Mouse (Mus musculus) heart, adult 8-10 months (tissue): ENCODE results near the gene Cygb. TPM values are rescaled to one million over a fixed set of nuclear protein-coding genes. Genes with fewer than 3 reads are reported as not detected.
"Not testable (repeated sequence)": the region's sequence is repeated elsewhere in the genome, so short reads cannot be mapped to it uniquely, and the experiment has no call there.

ENCODE experiments used
- DNase-seq: peaks from one replicate; pipeline ENCODE4 v3.0.0; 2022; ENCODE audit warnings: low spot score
- total RNA-seq, 4 experiments: library from RNA; stranded (reverse); gene quantifications; 2 replicates each; pipeline ENCODE4 v1.2.4; 2022

Gene Cygb
- total RNA-seq, 4 experiments from 2014 or later = 40.6 to 64.1 (median 43.0) TPM

GRCm38 (mm10) chr11:116636607-116637006, 17.5 kb downstream of the Cygb start:
- not testable (repeated sequence) for DNase-seq

GRCm38 (mm10) chr11:116632962-116633361, 21.2 kb downstream of the Cygb start:
- DNase-seq = no peak

- no peak for DNase-seq
Measured at GRCm38 (mm10) chr11:116630171-116630965, 23.7 kb downstream of the Cygb start.

GRCm38 (mm10) chr11:116629472-116629871, 24.6 kb downstream of the Cygb start:
- no peak for DNase-seq

GRCm38 (mm10) chr11:116628712-116629111, 25.4 kb downstream of the Cygb start:
- peak; percentile 95 for DNase-seq

GRCm38 (mm10) chr11:116627072-116628020, 26.8 kb downstream of the Cygb start:
- no peak for DNase-seq

- DNase-seq = no peak
Measured at GRCm38 (mm10) chr11:116626299-116627071, 27.6 kb downstream of the Cygb start, which contains the start of gene Rhbdf2. Gene Rhbdf2, minus strand, starts transcription at chr11:116627019.

- no peak for DNase-seq
Measured at GRCm38 (mm10) chr11:116625081-116626000, 28.8 kb downstream of the Cygb start.

GRCm38 (mm10) chr11:116624131-116624832, 29.8 kb downstream of the Cygb start:
- DNase-seq = peak; percentile 87

- no peak for DNase-seq
Measured at GRCm38 (mm10) chr11:116623281-116624124, 30.6 kb downstream of the Cygb start.

GRCm38 (mm10) chr11:116621258-116621704, 32.8 kb downstream of the Cygb start:
- DNase-seq = peak; percentile 91

- DNase-seq = no peak
Measured at GRCm38 (mm10) chr11:116620559-116621253, 33.4 kb downstream of the Cygb start.

- DNase-seq = no peak
Measured at GRCm38 (mm10) chr11:116620073-116620472, 34.0 kb downstream of the Cygb start.

GRCm38 (mm10) chr11:116619561-116619960, 34.6 kb downstream of the Cygb start:
- DNase-seq = no peak

GRCm38 (mm10) chr11:116619156-116619555, 35.0 kb downstream of the Cygb start:
- no peak for DNase-seq

GRCm38 (mm10) chr11:116618666-116619065, 35.4 kb downstream of the Cygb start:
- DNase-seq = no peak

- no peak for DNase-seq
Measured at GRCm38 (mm10) chr11:116617641-116618040, 36.5 kb downstream of the Cygb start.
